Mouse (Mus musculus): ENCODE results near the gene Gm4869.

DNA sequence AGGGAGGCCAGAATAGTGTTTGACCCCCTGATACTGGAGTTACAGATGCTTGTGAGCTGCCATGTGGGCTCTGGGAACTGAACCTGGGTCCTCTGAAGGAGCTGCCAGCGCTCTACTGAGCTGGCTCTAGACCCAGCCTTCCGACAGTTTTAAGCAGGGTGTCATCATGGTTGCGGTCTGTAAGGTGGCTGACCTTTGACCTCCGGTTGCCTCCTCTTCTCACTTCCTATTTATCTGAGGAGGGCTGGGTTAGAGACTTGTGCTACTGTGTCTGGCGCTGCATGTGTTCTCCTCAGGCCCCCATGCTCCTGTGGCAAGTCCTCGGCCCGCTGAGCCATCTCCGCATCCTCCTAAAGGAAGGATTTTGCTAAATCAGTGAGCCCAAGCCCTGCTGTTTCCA, 68.5 kb downstream of the Gm4869 start:
- TF ChIP-seq EP300 (IDR thresholded peaks at IDR 0.05; ENCODE audit: low read depth) (no peak), CTCF (IDR thresholded peaks at IDR 0.05; ENCODE audit: low read depth) (no peak)

All from liver, postnatal 0 days (tissue).